Mouse (Mus musculus): ENCODE results near the gene Ece1. TPM values are rescaled to one million over a fixed set of nuclear protein-coding genes. Genes with fewer than 3 reads are reported as not detected.

Ece1 gene
- total RNA-seq, 2 experiments from 2014 or later: 0.68 to 2.3 TPM

DNA sequence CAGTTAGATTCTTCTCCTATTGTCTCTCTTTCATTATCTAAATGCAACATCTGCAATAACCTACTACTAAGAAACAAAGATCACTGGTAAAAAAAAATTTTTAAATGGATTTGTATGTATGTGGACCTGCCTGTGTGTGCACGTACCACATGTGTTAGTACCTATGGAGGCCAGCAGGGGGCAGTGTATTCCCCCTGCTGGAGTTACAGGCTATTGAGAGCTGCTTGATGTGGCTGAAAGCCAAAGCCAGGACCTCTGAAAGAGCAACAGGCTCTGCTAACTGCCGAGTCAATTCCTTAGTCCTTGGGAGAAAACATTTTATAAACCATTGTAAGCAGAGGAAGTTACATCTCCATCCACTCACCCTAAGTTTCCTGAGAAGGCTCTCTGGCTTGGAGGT, 10.6 kb upstream of the Ece1 start:
- 0 out of 2 replicates have a peak, but pooled peaks have one; percentile 55 for ATAC-seq (replicated peaks; ENCODE audit: low FRiP score, poor library complexity, severe bottlenecking)

DNA sequence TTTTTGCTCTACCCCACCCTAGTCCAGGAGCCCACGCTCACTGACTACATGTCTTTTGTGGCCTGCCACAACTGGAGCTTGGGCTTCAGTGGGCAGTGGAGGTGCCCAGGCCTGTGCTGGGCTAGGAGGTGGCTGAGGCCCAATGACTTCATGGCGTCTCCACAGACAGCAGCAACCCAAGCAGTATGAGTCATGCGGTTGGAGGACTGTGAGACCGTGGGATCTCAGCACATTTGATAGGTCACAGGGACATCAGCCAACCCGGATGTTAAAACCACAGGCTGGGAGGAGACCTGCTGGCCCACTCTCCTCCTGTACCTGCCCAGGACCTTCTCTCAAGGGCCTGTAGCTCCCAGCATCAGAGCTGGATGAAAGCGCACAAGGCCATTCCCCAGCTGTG, 8.2 kb upstream of the Ece1 start:
- no peak for ATAC-seq (replicated peaks; ENCODE audit: low FRiP score, poor library complexity, severe bottlenecking)

DNA sequence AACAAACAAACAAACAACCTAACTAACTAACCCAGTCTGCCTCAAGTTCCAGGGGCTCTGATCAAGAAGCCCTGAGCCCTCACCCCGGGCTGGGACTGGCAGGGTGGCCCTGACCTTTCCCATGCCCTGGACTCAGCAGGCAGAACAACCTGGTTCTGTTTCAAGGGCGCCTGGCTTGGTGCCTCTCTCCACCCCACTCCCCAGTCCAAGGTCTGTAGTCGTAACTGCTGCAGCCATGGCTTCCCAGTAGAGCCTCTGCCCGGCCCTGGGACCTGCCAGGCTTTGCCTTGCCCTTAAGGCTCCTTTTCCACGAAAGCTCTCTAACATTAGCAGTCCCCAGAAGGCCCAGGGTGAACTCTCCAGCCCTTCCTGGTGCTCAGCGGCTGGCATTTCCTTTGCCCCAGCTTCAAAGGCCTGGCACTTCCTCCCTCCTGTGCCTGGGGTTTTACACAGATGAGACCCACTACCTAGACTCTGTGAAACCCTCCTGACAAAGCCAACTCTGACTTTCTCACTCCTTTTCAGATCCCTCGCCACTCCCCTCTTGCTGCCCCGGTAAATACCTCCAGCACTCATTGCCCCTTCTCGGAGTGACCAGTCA, 6.2 kb upstream of the Ece1 start:
- ATAC-seq (replicated peaks; ENCODE audit: low FRiP score, poor library complexity, severe bottlenecking): no peak

DNA sequence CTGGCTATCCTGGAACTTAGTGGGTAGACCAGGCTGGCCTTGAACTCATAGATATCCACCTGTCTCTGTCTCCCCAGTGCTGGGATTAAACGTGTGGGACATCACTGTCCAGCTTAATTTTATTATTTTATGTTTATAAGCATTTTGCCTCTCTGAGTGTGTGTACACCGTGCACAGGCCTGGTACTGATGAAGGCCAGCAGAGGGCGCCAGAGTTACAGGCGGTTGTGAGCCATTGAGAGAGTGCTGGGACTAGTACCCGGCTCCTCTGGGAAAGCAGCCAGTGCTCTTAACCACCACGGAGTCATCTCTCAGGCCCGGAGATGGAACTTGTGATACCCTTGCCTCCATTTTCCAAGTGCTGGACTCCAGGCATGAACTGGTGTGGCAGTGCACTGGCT, 4.9 kb upstream of the Ece1 start:
- peak; percentile 56; the same call in 1 of the 2 replicates for ATAC-seq (replicated peaks; ENCODE audit: low FRiP score, poor library complexity, severe bottlenecking)

DNA sequence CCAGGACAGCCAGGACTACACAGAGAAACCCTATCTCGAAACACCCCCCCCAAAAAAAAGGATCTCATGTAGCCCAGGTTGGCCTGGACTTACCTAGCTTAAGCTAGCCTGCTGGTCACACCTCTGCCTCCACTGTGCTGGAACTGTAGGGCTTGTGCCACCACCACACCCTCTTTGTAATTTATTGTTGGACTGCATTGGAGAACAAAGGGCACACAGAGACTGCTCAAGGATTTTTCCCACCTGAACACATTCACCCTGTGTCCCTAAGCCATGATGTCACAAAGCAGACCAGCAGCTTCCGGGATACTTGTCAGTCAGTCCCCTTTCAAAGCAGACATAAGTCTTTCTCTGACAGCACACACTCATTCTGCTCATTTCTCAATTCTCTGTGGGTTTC, 3.7 kb upstream of the Ece1 start:
- no peak for ATAC-seq (replicated peaks; ENCODE audit: low FRiP score, poor library complexity, severe bottlenecking)

DNA sequence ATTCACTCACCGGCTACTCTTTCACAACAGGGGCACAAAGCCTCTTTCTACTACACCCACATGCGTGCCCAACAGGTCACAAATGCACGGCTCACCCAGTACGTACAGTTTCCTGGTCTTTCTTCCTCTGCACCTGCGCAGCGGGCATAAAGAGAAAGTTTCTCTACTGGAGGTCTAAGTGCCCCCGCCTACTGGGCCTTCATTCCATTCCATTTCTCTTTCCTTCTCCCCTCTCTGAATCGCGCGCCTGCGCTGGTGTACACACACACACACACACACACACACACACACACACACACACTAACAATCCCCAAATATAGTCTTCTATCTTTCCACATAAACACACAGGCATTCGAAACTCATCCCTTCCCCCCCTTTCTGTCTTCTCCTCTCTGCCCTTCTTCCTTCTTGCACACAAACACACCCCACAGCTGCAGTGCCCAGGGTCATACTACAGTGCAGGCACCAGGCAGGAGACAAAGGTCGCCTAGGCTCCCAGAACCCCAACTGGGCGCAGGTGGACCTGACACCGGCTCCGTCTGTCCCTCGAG, 501 bp upstream of the Ece1 start:
- ATAC-seq (replicated peaks; ENCODE audit: low FRiP score, poor library complexity, severe bottlenecking): peak; percentile 27; the same call in 1 of the 2 replicates

DNA sequence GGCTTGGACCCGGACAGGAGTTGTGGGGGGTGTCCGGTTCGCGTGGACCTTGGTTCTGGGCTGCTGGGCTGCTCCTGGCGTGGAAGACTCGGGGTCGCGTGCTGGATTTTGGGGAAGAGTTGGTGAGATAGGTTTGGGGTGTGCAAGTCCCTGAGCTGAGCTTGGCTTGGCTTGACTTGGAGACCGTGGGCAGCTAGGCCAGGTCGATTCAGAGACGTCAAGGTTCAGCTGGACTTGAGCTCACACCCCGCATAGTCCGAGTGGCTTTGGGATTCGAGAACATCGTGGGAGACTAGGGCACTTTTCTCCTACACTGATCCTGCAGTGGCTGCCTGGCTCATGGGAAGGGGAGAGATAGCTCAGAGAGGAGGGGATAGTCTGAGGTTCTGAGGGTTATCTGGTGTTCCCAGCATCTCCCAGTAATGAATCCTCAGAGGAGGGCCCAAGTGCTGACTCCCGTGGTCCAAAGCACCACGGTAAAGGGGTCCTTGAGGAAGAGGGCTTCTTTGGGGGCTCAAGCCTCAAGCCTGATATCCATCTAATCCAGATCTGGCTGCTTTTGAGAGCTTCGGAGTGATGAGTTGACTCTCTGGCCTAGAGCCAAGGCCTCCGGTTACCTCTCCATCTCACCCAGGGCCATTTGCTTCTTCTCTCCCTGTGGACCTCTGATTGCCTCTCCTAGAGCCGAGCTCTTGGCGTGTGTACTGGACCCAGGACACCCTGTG, 641 bp downstream of the Ece1 start:
- no peak for ATAC-seq (replicated peaks; ENCODE audit: low FRiP score, poor library complexity, severe bottlenecking)

DNA sequence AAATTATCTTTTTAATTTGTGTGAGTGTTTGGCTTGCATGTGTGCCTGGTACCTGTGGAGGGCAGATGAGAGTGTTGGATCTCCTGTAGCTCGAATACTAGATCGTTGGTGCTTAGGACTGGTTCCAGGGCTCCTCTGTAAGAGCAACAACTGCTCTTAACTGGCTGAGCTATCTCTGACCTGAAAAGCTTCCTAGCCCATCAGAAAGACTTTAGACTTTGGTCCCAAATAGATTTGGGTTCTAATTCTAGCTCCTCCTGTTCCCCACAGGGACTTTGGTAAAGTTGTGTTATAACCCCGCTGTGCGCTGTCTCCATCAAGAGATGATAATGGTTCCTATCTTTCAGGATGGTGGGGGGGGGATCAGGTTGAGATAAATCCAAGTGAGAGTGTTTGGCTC, 2.0 kb downstream of the Ece1 start:
- ATAC-seq (replicated peaks; ENCODE audit: low FRiP score, poor library complexity, severe bottlenecking): no peak

DNA sequence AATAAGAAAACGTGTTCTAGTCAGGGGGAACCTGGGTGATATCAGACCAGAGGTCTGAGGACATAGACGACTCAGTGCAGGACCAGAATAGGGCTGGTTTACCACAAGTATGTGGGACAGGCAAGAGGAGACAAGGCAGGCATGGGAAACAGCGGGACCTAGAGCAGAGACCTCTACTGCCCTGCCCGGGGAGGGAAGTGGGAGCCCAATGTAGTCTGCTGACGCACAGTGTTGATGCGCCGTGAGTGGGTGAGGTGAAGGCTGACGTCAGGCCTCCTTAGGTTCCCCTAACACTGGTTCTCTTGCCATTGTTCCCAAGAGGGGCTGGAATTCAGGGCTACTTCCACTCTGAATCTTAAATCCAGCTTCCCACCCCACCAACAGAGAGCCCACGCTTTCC, 2.7 kb downstream of the Ece1 start:
- no peak for ATAC-seq (replicated peaks; ENCODE audit: low FRiP score, poor library complexity, severe bottlenecking)

DNA sequence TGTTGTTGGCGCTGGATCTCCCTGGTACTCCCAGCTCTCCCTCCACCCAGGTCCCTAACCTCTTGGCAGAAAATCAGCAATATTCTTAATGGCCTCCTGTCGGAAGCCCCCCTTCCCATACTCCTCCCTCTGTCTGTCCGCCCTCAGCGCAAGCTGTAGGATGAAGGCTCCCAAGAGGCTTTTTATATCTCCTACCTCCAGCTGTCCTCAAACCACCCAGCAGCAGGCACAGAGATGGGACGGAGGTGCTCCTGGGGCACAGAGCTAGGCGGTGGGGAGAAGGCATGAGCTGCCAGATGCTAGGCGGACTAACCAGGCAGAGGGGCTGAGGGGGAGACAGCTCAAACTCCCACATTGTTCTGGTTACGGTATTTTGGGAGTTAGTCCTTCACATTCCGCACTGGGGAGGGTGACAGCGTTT, 3.2 kb downstream of the Ece1 start:
- ATAC-seq (replicated peaks; ENCODE audit: low FRiP score, poor library complexity, severe bottlenecking): no peak

DNA sequence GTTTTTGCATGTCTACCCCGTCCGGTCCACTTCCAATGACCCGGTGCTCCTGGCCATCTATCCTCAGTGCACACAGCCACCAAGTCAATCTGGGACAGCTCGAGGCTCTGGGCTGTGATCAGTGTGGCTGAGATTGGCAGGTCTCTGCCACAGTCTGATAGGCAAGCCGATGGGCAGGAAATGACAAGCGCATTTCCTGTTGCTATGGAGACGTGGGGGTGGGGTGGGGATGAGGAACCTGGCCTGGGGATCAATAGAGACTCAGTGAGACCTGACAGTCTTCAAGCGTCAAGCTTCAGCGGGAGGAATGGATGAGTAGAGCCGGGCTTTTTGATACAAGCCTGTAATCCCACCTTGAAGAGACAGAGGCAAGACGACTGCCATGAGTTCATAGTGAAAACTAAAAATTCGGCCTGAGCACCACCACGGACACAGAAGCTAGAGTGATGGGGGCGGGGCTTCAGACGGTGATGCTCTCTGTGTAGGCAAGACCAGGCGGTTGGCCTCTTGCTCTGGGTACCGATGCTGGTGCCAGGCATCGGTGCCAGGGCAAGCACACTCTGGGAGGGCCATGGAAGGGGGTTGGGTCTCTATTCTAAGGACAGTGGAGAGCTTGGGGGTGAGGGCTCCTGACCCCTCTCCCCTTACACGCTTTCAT, 4.3 kb downstream of the Ece1 start:
- no peak for ATAC-seq (replicated peaks; ENCODE audit: low FRiP score, poor library complexity, severe bottlenecking)

DNA sequence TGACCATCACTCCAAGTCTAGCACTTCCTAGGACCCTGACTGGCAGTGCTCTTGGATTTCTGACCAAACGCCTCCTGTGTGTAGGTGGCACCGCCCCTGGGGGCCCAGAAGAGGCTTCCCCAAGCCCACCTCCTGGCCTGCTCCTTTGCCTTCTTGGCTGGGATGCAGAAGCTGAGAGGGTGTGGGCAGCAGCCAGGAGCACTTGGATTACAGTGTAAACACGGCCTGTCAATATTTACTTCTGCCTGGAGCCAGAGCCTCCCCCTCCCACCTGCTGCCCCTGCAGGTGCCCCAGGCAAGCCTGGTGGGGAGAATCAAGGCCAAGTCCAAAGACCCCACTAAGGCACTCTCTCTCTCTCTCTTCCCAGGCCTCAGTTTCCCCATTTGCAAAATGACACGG, 5.2 kb downstream of the Ece1 start:
- no peak for ATAC-seq (replicated peaks; ENCODE audit: low FRiP score, poor library complexity, severe bottlenecking)

DNA sequence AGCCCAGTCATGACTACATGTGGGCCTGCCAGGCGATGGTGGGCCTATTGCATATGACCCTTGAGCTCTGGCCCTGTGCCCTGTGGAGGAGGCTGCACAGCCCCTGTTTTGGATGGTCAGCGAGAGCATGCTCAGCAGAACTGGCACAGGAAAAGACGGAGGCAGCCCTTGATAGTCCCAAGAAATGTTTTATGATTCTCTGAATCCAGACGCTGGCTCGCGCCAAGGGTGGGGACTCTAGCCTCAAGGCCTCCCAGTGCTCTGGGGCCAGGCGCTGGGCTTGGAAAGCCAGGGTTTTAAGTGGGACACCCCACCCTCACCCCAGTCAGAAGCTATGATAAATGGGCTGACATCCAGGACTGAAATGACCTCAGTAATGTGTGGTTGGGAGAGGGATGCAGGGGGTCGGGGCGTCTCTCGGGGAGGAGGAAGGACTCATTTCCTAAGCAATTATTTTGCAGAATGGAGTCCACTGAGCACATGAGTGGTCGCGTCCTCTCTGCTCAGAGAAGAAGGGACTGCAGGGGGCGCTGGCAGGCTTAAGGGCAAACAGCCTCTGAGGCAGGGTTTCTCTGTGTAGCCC, 5.7 kb downstream of the Ece1 start:
- ATAC-seq (replicated peaks; ENCODE audit: low FRiP score, poor library complexity, severe bottlenecking): no peak

DNA sequence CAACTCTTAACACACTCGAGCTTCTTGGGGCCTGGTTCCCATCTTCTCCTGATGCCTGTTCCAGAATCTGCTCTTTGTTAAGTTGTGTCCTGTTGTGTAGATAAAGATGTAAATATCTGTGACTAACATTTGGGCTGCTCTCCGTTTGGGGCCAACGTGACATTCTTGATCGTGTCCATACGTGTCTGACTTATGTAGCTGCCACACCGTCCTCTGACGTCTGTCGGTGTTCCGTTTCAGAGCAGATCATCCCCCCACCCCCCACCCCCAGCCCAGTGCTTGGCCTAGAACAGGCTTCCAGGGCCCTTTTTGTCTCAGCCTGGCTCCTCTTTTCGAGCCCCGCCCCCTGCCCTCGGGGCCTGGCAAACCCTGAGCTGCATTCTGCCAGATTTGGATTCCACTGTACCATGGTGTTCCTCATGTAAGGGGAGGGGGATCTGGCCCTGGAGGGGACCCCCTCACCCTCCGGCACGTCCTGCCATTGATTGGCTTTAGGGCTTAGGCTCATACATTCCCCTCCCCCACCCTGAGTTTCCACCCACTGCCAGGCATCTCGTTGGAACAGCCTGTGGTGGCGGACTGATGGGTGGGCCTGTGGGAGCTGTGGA, 7.7 kb downstream of the Ece1 start:
- ATAC-seq (replicated peaks; ENCODE audit: low FRiP score, poor library complexity, severe bottlenecking): no peak

DNA sequence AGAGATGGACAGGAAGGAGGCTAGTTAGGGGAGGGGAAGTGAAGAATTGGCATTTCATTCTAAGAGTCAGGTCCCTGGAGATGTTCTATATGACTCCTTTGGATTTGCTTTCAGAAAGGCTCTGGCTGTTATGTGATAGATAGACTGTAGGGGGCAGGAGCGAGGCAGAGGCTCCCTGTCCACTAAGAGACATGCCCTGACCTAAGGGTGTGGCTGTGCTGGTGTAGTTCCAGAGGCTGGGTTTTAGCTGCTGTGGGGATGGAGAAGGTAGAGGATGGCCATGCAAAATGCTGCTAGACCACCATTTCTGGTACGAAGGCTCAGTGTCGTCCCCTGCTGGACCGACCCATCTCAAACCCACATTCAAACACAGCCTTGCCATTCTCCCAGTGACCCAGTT, 8.9 kb downstream of the Ece1 start:
- no peak for ATAC-seq (replicated peaks; ENCODE audit: low FRiP score, poor library complexity, severe bottlenecking)

DNA sequence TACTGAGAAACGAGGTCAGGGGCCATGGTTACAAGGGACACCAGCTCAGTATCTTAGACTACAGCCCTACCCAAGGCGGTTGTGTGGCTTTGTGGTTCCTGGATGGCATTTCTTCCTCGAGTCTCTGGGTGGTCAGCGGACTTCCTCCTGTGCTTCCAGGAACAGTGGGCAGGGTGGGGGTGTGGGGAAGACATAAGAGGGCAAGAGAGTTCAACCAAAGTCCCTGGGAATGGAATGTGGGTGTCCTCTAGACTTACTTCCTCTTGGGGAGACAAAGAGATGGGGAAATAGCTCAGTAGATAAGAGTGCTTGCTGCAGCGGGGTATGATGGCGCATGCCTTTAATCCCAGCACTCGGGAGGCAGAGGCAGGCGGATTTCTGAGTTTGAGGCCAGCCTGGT, 9.4 kb downstream of the Ece1 start:
- ATAC-seq (replicated peaks; ENCODE audit: low FRiP score, poor library complexity, severe bottlenecking): no peak

DNA sequence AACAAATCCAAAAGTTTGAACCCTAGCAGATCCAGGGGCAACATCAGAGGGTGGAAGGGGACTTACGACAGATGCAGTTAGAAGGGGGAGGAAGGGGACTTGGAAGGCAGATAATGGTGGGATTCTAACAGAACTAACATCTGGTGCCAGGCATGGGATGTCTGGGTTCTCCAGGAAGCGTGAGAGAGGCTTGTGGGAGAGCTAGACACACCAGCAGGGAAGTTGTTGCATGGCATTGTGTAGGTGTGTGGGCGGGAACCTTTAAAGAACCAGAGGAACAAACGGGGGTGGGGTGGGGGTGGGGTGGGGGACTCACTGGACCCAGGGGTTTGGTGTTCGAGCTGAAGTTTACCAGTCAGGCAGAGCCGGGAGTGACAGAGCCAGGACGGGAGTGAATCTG, 12.3 kb downstream of the Ece1 start:
- no peak for ATAC-seq (replicated peaks; ENCODE audit: low FRiP score, poor library complexity, severe bottlenecking)

DNA sequence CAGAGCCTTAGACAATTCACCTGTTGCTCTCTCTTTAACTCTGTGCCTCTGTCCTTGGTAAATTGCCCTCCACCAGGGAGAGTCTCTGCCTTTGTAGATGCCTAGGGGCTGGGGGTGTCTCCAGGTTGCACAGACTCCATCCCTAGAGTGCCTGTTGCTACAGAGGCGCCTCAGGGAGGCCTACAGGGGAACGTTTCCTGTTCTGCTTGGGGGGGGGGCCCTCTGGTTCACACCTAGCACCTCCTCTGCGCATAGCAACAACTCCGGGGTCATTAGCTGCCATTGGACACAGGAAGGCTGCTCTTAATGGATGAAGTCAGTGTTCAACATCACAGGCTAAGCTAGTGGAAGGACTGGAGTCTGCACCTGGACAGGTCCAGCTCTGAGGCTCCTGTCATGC, 12.8 kb downstream of the Ece1 start:
- no peak for ATAC-seq (replicated peaks; ENCODE audit: low FRiP score, poor library complexity, severe bottlenecking)

DNA sequence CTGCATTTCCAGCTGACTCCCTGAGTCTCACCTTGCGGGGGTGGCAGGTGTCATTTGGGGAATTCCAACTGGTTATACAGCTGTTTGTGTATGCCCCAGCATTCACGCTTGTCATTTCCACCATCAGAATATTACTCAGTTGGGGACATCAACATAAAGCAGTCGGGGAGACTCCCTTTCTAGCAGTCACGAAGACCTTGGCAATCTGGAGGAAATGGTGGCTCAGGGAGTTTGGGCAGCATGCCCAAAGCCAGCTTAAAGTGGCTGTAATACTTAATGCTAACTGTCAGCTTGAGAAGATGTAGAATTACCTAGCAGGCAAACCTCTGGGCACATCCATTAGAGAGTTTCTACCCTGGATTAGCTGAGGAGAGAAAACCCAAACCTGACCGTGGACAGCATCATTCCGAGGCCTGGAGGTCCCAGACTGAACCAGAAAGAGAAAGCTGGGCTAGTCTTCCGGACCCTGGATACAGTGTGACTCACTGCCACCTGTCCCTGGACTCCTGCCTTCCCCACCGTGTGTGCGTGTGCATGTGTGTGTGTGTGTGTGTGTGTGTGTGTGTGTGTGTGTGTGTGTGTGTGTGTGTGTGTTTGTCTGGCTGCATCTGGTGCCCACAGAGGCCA, 13.5 kb downstream of the Ece1 start:
- no peak for ATAC-seq (replicated peaks; ENCODE audit: low FRiP score, poor library complexity, severe bottlenecking)

DNA sequence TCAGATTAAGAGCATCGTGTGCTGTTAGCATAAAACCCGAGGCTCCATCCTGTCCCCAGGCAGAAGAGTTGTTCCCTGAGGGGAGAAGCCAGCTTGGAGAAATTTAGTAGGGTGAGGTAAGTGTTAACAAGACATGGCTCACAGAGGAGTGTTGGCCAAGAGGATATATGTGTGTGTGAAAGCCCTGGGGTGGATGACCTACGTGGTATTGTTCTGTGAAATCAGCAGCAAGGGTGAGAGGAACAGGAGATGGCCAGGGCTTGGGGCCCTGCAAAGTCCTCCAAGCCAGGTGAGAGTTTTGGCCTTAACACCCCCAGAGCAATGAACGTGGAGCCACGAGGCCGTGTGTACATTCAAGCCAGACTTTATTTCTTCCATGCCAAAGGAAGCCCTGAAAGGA, 14.8 kb downstream of the Ece1 start:
- no peak for ATAC-seq (replicated peaks; ENCODE audit: low FRiP score, poor library complexity, severe bottlenecking)

All from erythroblast, adult 5-6 weeks (primary cell).